16 mouse cellular contexts compared by ENCODE assay signal in genomic region chr1:40883856-40884255, GRCm38 (mm10).
"Had no signal": no experiment of that assay in that cellular context is flagged by ENCODE, and none has a peak within 500 bp of the region (broad histone marks: within the 10 kb centered on the region; RNA-seq: fewer than 3 reads in every experiment).

No protein-coding gene starts in this region.

- H3K4me1 ChIP-seq: limb, embryonic 12.5 days had no signal

- H3K4me2 ChIP-seq: limb, embryonic 12.5 days; limb, embryonic 15.5 days; liver, embryonic 11.5 days; lung, embryonic 14.5 days had no signal

- H3K27me3 ChIP-seq: limb, embryonic 12.5 days; limb, embryonic 15.5 days had no signal

- H3K9me3 ChIP-seq: limb, embryonic 12.5 days; limb, embryonic 15.5 days had no signal

- H3K9ac ChIP-seq: limb, embryonic 12.5 days; limb, embryonic 15.5 days; liver, embryonic 14.5 days; liver, postnatal 0 days; lung, embryonic 14.5 days had no signal

- H3K4me3 ChIP-seq: limb, embryonic 12.5 days; limb, embryonic 15.5 days had no signal

- ATAC-seq: liver, postnatal 0 days; lung, postnatal 0 days had no signal

- H3K36me3 ChIP-seq: limb, embryonic 12.5 days; limb, embryonic 15.5 days had no signal

- H3K27ac ChIP-seq: limb, embryonic 12.5 days; limb, embryonic 15.5 days; liver, embryonic 14.5 days; macrophage; stomach, postnatal 0 days had no signal

- DNase-seq: kidney, adult 9 months; kidney, postnatal 14 days; kidney, postnatal 4 days; liver, postnatal 0 days; lung, embryonic 14.5 days; midbrain, embryonic 14.5 days; thymus, adult 2 months; thymus, postnatal 14 days; thymus, postnatal 4 days had no signal
